Mouse (Mus musculus) right cerebral cortex, postnatal 36 days (tissue): ENCODE data around the gene Mpp1.
"Not testable (repeated sequence)": the region's sequence is repeated elsewhere in the genome, so short reads cannot be mapped to it uniquely, and the experiment has no call there.

Experiments
- DNase-seq, 2 experiments: peaks; one replicate each; pipeline ENCODE4 v3.0.0; 2022; ENCODE audit warnings: low spot score in 2 of 2, mixed read lengths in 1 of 2

Mpp1 gene

DNA sequence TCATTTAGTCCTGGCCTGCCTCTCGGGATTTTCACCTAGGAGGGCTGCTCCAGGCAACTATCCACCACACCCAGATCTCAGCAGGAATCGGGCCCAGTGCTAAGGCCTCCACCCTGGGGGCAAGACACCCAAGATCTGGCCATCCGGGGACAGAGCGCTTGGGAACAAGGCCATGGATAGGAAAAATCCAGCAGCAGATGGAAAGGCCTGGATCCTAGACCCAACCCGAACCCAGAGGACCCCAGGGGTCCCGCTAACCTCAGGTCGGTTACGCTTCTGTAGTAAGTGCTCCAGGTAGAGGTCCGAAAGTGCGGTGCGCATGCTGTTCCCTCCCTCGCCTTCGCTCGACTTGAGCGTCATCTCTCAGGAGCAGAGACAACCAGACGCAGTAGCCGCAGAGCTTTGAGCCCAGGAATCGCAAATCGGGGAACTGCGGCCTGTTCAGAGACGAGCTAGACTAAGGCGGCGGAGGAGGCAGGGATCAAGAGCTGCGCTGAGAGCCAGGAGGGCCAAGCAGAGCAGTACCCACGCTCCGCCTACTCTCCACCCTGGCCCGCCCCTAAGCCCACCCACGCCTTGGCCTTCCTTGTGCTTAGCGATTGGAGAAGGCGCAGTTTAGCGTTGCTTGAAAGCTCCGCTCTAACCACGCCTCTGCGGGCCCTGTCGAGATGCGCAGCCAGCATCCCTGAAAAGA lies at the start of gene Mpp1:
TSS of gene Mpp1 (minus strand) at position 550 of the 694 bp plus-strand sequence.
- DNase-seq, result peak; percentile 49 to 55

DNA sequence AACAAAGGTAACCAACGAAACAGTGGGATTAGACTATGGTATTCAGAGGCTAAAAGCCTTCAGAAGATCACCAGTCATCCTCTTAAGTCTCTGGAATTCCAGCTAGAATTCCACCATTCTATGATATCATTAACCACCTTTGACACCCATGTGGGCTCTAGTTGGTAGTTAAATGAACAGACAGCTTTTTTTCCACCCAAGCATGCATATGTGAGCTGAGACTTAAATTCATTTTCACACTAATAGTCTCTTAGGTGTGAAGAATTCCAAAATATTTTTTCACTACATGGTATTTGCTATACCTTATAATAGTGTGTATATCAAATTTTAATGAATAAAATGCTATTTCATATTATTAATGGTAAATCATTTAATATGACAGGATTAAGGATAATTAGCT lies 32.9 kb upstream of the Mpp1 start, which contains the start of gene Smim9:
TSS of gene Smim9 (minus strand) at position 101 of the 400 bp plus-strand sequence.
- DNase-seq, result no peak

GRCm38 (mm10) chrX:75155576-75156243 lies 24.9 kb upstream of the Mpp1 start:
- DNase-seq, result no peak

GRCm38 (mm10) chrX:75152249-75152648 lies 21.4 kb upstream of the Mpp1 start:
- no peak for DNase-seq

DNA sequence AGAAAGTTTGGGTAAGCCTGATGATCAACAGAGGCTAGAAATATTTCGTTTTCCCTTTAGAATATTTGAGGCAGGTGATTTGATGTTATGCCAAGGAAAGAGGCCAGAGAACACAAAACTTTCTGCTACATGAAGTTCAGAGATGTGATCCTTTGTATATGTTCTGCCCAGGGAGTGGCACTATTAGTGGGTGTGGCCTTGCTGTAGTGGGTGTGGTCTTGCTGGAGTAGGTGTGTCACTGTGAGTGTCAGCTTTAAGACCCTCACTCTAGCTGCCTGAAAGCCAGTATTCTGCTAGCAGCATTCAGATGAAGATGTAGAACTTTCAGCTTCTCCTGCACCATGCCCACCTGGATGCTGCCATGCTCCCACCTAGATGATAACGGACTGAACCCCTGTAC lies 19.5 kb upstream of the Mpp1 start:
- DNase-seq, result no peak

DNA sequence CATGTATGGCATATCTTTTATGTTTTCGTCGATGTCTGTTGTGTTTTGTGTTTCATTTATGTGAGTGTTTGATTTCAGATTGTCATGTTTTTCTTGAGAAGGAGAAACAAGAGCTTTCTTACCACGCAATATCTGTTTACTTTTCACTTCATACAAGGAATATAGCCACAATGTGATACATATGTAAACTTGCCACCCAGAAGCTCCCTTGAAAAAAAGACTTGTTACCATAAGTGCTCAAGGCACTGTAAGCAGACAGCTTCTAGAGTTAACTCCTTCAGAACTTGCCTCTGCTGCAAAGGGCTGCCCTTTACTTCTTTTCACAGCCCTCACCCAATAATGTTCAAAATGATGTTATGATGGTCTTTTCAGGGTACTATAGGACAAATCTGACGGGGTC lies 17.6 kb upstream of the Mpp1 start:
- no peak for DNase-seq

- not testable (repeated sequence) for DNase-seq
These were observed 12.3 kb upstream of the Mpp1 start for GRCm38 (mm10) chrX:75143124-75143555.

- no peak for DNase-seq
These were observed 7.4 kb upstream of the Mpp1 start for GRCm38 (mm10) chrX:75138182-75138581.

GRCm38 (mm10) chrX:75137729-75138128 lies 6.9 kb upstream of the Mpp1 start:
- DNase-seq, result no peak

DNA sequence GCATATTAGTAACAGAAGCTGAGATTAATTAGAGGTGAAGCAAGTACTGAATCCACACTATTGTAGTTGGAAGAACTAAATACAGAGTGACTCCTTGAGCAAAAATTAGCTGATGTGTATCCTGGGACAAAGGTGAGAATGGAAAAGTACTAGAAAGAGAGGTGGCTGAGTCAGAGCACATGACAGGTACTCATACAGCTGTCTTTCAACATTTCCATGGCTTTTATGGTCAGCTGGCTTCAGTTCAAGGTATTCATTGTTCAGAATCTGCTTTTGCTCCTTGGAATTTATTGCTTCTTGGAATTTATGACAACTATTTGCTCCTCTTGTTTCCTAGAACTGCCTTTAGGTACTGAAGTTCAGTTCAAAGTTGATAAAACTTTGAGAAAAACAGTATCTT lies 6.1 kb upstream of the Mpp1 start:
- no peak for DNase-seq

- DNase-seq, result no peak
These were observed 1.3 kb downstream of the Mpp1 start for GRCm38 (mm10) chrX:75129474-75129873.

DNA sequence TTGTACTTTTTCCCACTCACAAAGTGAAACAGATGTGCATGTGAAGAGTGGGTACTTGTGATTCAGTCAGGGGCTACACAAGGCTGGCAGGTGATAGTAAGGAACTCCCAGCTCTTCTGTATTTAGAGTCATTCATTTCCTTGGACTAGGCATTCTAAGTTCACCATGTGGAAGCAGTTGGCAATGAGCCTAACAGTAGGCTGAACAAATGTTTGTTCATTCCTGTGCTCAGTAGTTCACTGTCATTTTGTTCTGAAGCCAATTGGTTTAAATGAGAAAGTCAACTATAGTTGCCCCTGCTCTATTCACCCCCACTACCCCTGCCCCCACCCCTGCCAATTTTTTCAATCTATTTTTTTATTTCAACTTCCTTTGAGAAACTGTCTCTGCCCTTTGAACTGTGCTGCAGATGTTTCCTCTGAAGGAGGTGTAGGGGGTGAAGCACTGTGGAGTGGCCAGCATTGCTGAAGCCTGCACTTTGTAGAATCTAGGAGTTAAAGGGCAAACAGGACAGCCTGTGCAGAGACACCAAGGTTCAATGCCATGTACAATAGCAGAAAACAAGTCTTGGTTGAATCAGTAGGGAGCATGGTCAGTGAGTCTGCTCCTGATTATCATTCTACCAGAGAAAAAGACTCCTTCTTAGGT lies 2.4 kb downstream of the Mpp1 start:
- no peak for DNase-seq

GRCm38 (mm10) chrX:75126893-75127292 lies 3.9 kb downstream of the Mpp1 start:
- no peak for DNase-seq

DNA sequence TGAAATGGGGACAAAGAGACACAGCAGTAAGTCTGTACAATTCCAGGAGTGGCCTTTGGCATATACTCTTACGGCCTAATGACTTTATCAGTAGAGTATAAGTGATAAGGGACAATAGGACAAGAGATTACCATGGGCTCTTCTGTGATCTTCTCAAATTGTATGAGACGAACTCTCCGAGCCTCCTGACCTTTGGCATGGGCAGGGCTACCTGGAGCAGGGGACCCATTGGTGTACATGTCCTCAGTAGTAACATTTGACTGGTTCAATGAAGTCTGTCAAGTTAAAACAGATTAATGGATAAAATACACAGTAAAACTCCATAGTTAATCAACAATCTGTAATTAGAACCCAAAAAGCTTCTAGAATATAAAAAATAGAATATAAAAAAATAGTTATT lies 5.2 kb downstream of the Mpp1 start:
- DNase-seq, result no peak

DNA sequence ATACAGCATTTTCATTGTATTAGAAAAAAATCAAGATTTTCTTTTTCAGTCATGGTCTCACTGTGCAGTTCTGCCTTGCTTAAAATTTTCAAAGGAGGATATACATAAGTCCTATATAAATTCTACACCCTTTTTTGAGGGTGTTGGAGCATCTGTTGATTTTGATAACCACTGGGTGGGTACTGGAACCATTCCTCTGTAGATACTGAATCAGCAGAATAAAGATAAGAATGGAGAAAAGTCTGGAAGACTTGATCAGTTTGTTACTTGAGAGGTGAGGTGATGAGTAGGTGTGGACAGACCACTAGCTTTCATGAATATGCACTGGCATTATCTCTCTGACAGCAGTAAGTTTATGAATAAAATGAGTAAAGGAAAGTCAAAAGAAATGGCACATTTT lies 15.3 kb downstream of the Mpp1 start:
- no peak for DNase-seq

- no peak for DNase-seq
These were observed 28.5 kb downstream of the Mpp1 start for GRCm38 (mm10) chrX:75102293-75102692.

GRCm38 (mm10) chrX:75098799-75099198 lies 32.0 kb downstream of the Mpp1 start:
- no peak for DNase-seq

- DNase-seq, result no peak
These were observed 34.5 kb downstream of the Mpp1 start for GRCm38 (mm10) chrX:75096163-75096770.

- peak; percentile 85 to 90 for DNase-seq
These were observed 35.2 kb downstream of the Mpp1 start, which contains the start of gene Dkc1 for GRCm38 (mm10) chrX:75095369-75096162. Gene Dkc1 (plus strand): TSS chrX:75095854.

- no peak for DNase-seq
These were observed 45.2 kb downstream of the Mpp1 start for GRCm38 (mm10) chrX:75085654-75086053.

DNA sequence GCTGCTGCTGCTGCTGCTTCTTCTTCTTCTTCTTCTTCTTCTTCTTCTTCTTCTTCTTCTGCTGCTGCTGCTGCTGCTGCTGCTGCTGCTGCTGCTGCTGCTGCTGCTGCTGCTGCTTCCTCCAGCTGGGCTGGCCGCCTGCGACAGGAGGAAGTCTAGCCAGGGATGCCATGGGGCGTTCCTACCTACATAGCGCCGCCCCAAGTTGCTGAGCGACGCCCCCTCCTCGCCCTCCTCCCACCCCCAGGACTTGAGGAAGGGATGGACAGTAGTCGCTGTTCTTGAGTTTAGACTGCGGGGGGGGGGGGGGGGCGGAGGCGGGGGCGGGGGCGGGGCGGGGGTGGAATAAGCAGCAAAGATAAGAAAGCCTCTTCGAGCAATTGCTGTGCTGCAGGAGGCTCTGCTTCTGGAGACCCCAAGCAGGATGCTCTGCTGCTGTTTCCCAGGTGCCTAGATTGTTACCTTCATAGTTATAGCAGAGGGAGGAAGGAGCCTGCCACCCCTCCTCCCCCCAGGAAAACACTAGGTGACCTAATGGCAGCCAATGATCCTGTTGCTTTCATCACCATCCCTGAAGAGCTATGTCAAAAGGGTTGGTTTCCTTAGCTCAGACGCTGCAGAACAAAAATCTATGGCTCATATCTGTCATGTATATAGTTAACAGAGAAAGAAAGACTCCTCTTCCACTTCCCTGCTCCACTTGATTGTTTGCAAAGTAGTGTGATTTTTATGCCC lies 45.9 kb downstream of the Mpp1 start, which contains the start of gene Gab3:
TSS of gene Gab3 (minus strand) at position 685 of the 735 bp plus-strand sequence.
- DNase-seq, result peak; percentile 11 to 19
